22 mouse cellular contexts compared by ENCODE assay signal in genomic region chr3:153710545-153710944, GRCm38 (mm10). TPM values are rescaled to one million over a fixed set of nuclear protein-coding genes. Genes with fewer than 3 reads are reported as not detected.
A peak's percentile ranks its signal among the peaks of the same experiment; 100 is the strongest.
DNase-seq lines count a peak whose midpoint lies in the region; ATAC-seq and TF ChIP-seq lines count a peak whose summit lies in the region.
"Had no signal": no experiment of that assay in that cellular context is flagged by ENCODE, and none has a peak within 500 bp of the region (broad histone marks: within the 10 kb centered on the region; RNA-seq: fewer than 3 reads in every experiment).

No protein-coding gene starts in this region.

- intact Hi-C loops in heart, adult 2 months (cut with DNase I) = no loop called here
- intact Hi-C loops in heart, postnatal 14 days (cut with DNase I) = no loop called here

- DNase-seq in heart, adult 2 months = peak in 1 of 2 experiments; percentile 20
- DNase-seq in heart, embryonic 10.5 days (ENCODE audit: low spot score) = no peak
- DNase-seq in heart, postnatal 14 days = no peak
- DNase-seq in lung, embryonic 14.5 days = peak; percentile 34
- DNase-seq in lung, postnatal 14 days = no peak
- peak; percentile 21 for DNase-seq in midbrain, embryonic 11.5 days (ENCODE audit: low spot score, missing footprints)
- no peak for DNase-seq in midbrain, postnatal 0 days (ENCODE audit: low spot score)
- DNase-seq: adrenal gland, adult 2 months; adrenal gland, postnatal 25 days; cerebellum, adult 18-20 months; cerebellum, adult 9-11 months; forebrain, postnatal 0 days; gastrocnemius, postnatal 36 days; heart, postnatal 36 days had no signal

- H3K9me3 ChIP-seq in heart, embryonic 10.5 days = peaks cover 5% of the 10 kb centered on the region; the same call in 1 of the 2 replicates
- H3K9me3 ChIP-seq in heart, embryonic 13.5 days = peaks cover 8% of the 10 kb centered on the region; the same call in 1 of the 2 replicates
- no peaks in the 10 kb centered on the region for H3K9me3 ChIP-seq in lung, embryonic 14.5 days (ENCODE audit: low read depth, low read length)
- no peaks in the 10 kb centered on the region; the same call in 1 of the 2 replicates for H3K9me3 ChIP-seq in midbrain, embryonic 11.5 days (ENCODE audit: control insufficient read depth, low read length)
- H3K9me3 ChIP-seq in midbrain, postnatal 0 days (ENCODE audit: low read length) = no peaks in the 10 kb centered on the region
- H3K9me3 ChIP-seq: hindbrain, embryonic 15.5 days had no signal

- no peaks in the 10 kb centered on the region for H3K79me2 ChIP-seq in heart, adult 2 months (replicated peaks; ENCODE audit: control insufficient read depth, insufficient read depth, low read length)

- no peak for TF ChIP-seq POLR2A in heart, adult 2 months (IDR thresholded peaks at IDR 0.05; ENCODE audit: insufficient read depth, low read depth, low read length)

- no peak overlapping the region for H3K4me2 ChIP-seq in heart, embryonic 13.5 days
- no peak overlapping the region for H3K4me2 ChIP-seq in lung, embryonic 14.5 days
- H3K4me2 ChIP-seq in midbrain, embryonic 11.5 days = no peak overlapping the region
- H3K4me2 ChIP-seq in midbrain, postnatal 0 days (ENCODE audit: low read depth, low read length, poor library complexity, severe bottlenecking) = no peak overlapping the region
- H3K4me2 ChIP-seq: forebrain, embryonic 13.5 days; hindbrain, embryonic 15.5 days had no signal

- TF ChIP-seq CTCF in heart, adult 2 months (IDR thresholded peaks at IDR 0.05) = no peak
- TF ChIP-seq CTCF in lung, embryonic 14.5 days (IDR thresholded peaks at IDR 0.05; ENCODE audit: low read depth) = no peak
- no peak for TF ChIP-seq CTCF in midbrain, postnatal 0 days (IDR thresholded peaks at IDR 0.05)

- peak overlapping the region; percentile 68 for H3K27ac ChIP-seq in heart, adult 2 months
- H3K27ac ChIP-seq in heart, embryonic 10.5 days = no peak overlapping the region
- H3K27ac ChIP-seq in heart, embryonic 13.5 days (replicated peaks) = peak overlapping the region; percentile 5; the same call in 1 of the 2 replicates
- no peak overlapping the region for H3K27ac ChIP-seq in lung, embryonic 14.5 days (ENCODE audit: low read depth)
- H3K27ac ChIP-seq in midbrain, embryonic 11.5 days (ENCODE audit: low read depth, low read length) = no peak overlapping the region
- no peak overlapping the region for H3K27ac ChIP-seq in midbrain, postnatal 0 days (ENCODE audit: low read depth, low read length)
- H3K27ac ChIP-seq: embryonic facial prominence, embryonic 10.5 days; forebrain, embryonic 13.5 days; hindbrain, embryonic 15.5 days had no signal

- no peak for ATAC-seq in heart, embryonic 13.5 days (ENCODE audit: extremely low read depth, insufficient number of reproducible peaks, low FRiP score, low TSS enrichment)
- ATAC-seq in lung, embryonic 14.5 days (ENCODE audit: insufficient read depth) = no peak
- no peak for ATAC-seq in midbrain, embryonic 11.5 days (ENCODE audit: low FRiP score)
- ATAC-seq in midbrain, postnatal 0 days (ENCODE audit: low FRiP score) = no peak
- ATAC-seq: activated CD4-positive, CD25-positive, alpha-beta regulatory T cell, adult 4 months; forebrain, embryonic 13.5 days; forebrain, postnatal 0 days; intestine, embryonic 16.5 days; Patski had no signal

- H3K4me3 ChIP-seq in heart, adult 2 months = no peak overlapping the region
- H3K4me3 ChIP-seq in heart, embryonic 10.5 days = no peak overlapping the region
- no peak overlapping the region for H3K4me3 ChIP-seq in heart, embryonic 13.5 days
- no peak overlapping the region for H3K4me3 ChIP-seq in lung, embryonic 14.5 days (ENCODE audit: low read depth, low read length)
- no peak overlapping the region for H3K4me3 ChIP-seq in midbrain, embryonic 11.5 days (ENCODE audit: low read depth, low read length)
- H3K4me3 ChIP-seq in midbrain, postnatal 0 days (ENCODE audit: low read depth, low read length) = no peak overlapping the region
- H3K4me3 ChIP-seq: embryonic facial prominence, embryonic 10.5 days; forebrain, embryonic 13.5 days; hindbrain, embryonic 15.5 days had no signal

- no peak overlapping the region for H3K9ac ChIP-seq in heart, adult 2 months (ENCODE audit: low read depth, low read length)
- no peak overlapping the region for H3K9ac ChIP-seq in heart, embryonic 13.5 days
- no peak overlapping the region for H3K9ac ChIP-seq in lung, embryonic 14.5 days
- H3K9ac ChIP-seq in midbrain, embryonic 11.5 days (ENCODE audit: low read length) = no peak overlapping the region
- H3K9ac ChIP-seq in midbrain, postnatal 0 days (replicated peaks; ENCODE audit: low read length, poor library complexity, severe bottlenecking) = no peak overlapping the region
- H3K9ac ChIP-seq: forebrain, embryonic 13.5 days; forebrain, postnatal 0 days; hindbrain, embryonic 15.5 days had no signal

- peaks cover 3% of the 10 kb centered on the region for H3K4me1 ChIP-seq in heart, adult 2 months (ENCODE audit: control insufficient read depth, insufficient read depth, low read length)
- H3K4me1 ChIP-seq in heart, embryonic 10.5 days = peaks cover 36% of the 10 kb centered on the region
- peaks cover 17% of the 10 kb centered on the region for H3K4me1 ChIP-seq in heart, embryonic 13.5 days
- H3K4me1 ChIP-seq in lung, embryonic 14.5 days (ENCODE audit: insufficient read depth) = peaks cover 5% of the 10 kb centered on the region; the same call in 1 of the 2 replicates
- H3K4me1 ChIP-seq in midbrain, embryonic 11.5 days (ENCODE audit: control insufficient read depth, insufficient read depth, low read length) = no peaks in the 10 kb centered on the region
- no peaks in the 10 kb centered on the region for H3K4me1 ChIP-seq in midbrain, postnatal 0 days (ENCODE audit: insufficient read depth, low read length)
- H3K4me1 ChIP-seq: forebrain, embryonic 13.5 days; hindbrain, embryonic 15.5 days had no signal

- no peaks in the 10 kb centered on the region for H3K36me3 ChIP-seq in heart, adult 2 months (ENCODE audit: control insufficient read depth, insufficient read depth, low read length)
- peaks cover 12% of the 10 kb centered on the region; the same call in 1 of the 2 replicates for H3K36me3 ChIP-seq in heart, embryonic 10.5 days
- H3K36me3 ChIP-seq in heart, embryonic 13.5 days = 0 out of 2 replicates have a peak, but pooled peaks cover 8% of the 10 kb centered on the region
- H3K36me3 ChIP-seq in lung, embryonic 14.5 days (ENCODE audit: insufficient read depth) = no peaks in the 10 kb centered on the region
- H3K36me3 ChIP-seq in midbrain, embryonic 11.5 days (ENCODE audit: control insufficient read depth, insufficient read depth, low read length) = no peaks in the 10 kb centered on the region
- H3K36me3 ChIP-seq in midbrain, postnatal 0 days (ENCODE audit: insufficient read depth, low read length) = no peaks in the 10 kb centered on the region
- H3K36me3 ChIP-seq: hindbrain, embryonic 15.5 days had no signal

- H3K27me3 ChIP-seq in heart, adult 2 months (ENCODE audit: control insufficient read depth, insufficient read depth, low read length) = no peaks in the 10 kb centered on the region
- no peaks in the 10 kb centered on the region for H3K27me3 ChIP-seq in heart, embryonic 10.5 days (ENCODE audit: insufficient read depth, poor library complexity, severe bottlenecking)
- peaks cover 3% of the 10 kb centered on the region; the same call in 1 of the 2 replicates for H3K27me3 ChIP-seq in heart, embryonic 13.5 days (replicated peaks)
- no peaks in the 10 kb centered on the region for H3K27me3 ChIP-seq in lung, embryonic 14.5 days (ENCODE audit: insufficient read depth, low read length)
- H3K27me3 ChIP-seq in midbrain, embryonic 11.5 days (ENCODE audit: control insufficient read depth, insufficient read depth, low read length) = no peaks in the 10 kb centered on the region
- H3K27me3 ChIP-seq in midbrain, postnatal 0 days (ENCODE audit: insufficient read depth, low read length) = no peaks in the 10 kb centered on the region
- H3K27me3 ChIP-seq: forebrain, embryonic 13.5 days; hindbrain, embryonic 15.5 days; Patski had no signal

- WGBS in heart, adult 2 months = 20% methylated on average over 1 of the region's 1 CpGs
- WGBS in heart, embryonic 10.5 days = 39% methylated on average over 1 of the region's 1 CpGs
- 53% methylated on average over 1 of the region's 1 CpGs for WGBS in heart, embryonic 13.5 days
- WGBS in lung, embryonic 14.5 days = 49% methylated on average over 1 of the region's 1 CpGs
- 74% methylated on average over 1 of the region's 1 CpGs for WGBS in midbrain, embryonic 11.5 days
- WGBS in midbrain, postnatal 0 days = 56% methylated on average over 1 of the region's 1 CpGs

- TF ChIP-seq EP300 in heart, adult 2 months (IDR thresholded peaks at IDR 0.05; ENCODE audit: insufficient read depth, low read depth, low read length) = no peak

RNA-seq across cellular contexts. Expression of gene St6galnac3, which starts 14.4 kb away (rescaled TPM):
- 1 to 10 TPM; 4.9 to 5.2 TPM for total RNA-seq in heart, adult 2 months (2021)
- polyA plus RNA-seq in heart, adult 2 months (2012; rRNA removed) = 2.2 and 4.7 TPM in 2 replicates
- 26.7 and 38.4 TPM in 2 replicates for polyA plus RNA-seq in heart, embryonic 10.5 days (2016; fragmentation: Nextera tagmentation; extraction: Ambion mirVana)
- polyA plus RNA-seq in heart, embryonic 13.5 days (2015; fragmentation: Nextera tagmentation; extraction: Ambion mirVana) = 21.7 and 24.8 TPM in 2 replicates
- 10 to 100 TPM in 1 of 2 experiments, 1 to 10 TPM in 1; 9.9 to 12.6 TPM for total RNA-seq in heart, postnatal 14 days (2021)
- polyA plus RNA-seq in lung, embryonic 14.5 days (2014; fragmentation: Nextera tagmentation; extraction: Ambion mirVana) = 34.1 and 34.8 TPM in 2 replicates
- 33.1 and 35.7 TPM in 2 replicates for polyA plus RNA-seq in midbrain, embryonic 11.5 days (2014; fragmentation: Nextera tagmentation; extraction: Ambion mirVana)
- total RNA-seq in midbrain, postnatal 0 days (2014; rRNA removed) = 6.9 and 18.1 TPM in 2 replicates
- 11.1 and 11.9 TPM in 2 replicates for polyA plus RNA-seq in midbrain, postnatal 0 days (2015; fragmentation: Nextera tagmentation; extraction: Ambion mirVana)
- polyA plus RNA-seq: C2C12 had no signal

Comparison
In these comparisons a context has a peak if more than half of its experiments do, and no peak if none do; other contexts are left out.
1. DNase-seq: peak in lung, embryonic 14.5 days (single experiment) and midbrain, embryonic 11.5 days (single experiment); none in heart, embryonic 10.5 days (single experiment), heart, postnatal 14 days (0 of 2), lung, postnatal 14 days (single experiment) and midbrain, postnatal 0 days (single experiment).
2. H3K27ac ChIP-seq: peak in heart, adult 2 months (single experiment) and heart, embryonic 13.5 days (single experiment); none in heart, embryonic 10.5 days (single experiment), lung, embryonic 14.5 days (single experiment), midbrain, embryonic 11.5 days (single experiment) and midbrain, postnatal 0 days (single experiment).